In the genomic region with DNA sequence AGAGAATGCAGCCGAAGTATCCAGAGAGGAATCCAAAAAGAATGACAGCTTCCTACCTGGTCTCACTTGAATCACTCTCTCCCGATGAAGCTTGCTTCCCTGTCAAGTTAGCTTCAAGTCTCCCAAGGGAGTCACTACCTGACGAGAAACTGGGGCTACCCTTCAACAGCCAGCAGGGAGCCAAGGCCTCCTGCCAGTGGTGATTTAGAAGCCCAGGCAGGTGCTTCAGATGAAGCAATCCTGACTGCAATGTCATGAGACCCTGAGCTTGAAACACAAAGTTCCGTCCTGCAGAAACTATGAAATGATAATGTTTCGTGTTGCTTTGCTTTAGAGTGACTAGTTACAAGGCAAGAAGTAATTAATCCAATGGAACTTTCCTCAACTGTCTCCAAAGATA, we compare ENCODE assay signal across 13 mouse cellular contexts. TPM values are rescaled to one million over a fixed set of nuclear protein-coding genes. Genes with fewer than 3 reads are reported as not detected.
"Had no signal": no experiment of that assay in that cellular context is flagged by ENCODE, and none has a peak within 500 bp of the region (broad histone marks: within the 10 kb centered on the region; RNA-seq: fewer than 3 reads in every experiment).

No protein-coding gene starts in this region.

- DNase-seq: forebrain, postnatal 0 days; heart, adult 18-20 months; heart, postnatal 10 days; heart, postnatal 4 days; kidney, adult 2 months; kidney, adult 9 months; kidney, postnatal 14 days; kidney, postnatal 36 days; liver; liver, embryonic 13.5 days had no signal

RNA-seq across cellular contexts. Expression of a gene that starts 40.4 kb away (rescaled TPM):
- total RNA-seq: gastrocnemius, postnatal 36 days; granulocyte monocyte progenitor cell, adult 5-6 weeks; heart, adult 18-20 months; heart, adult 8-10 months; heart, postnatal 4 days had no signal
